Mouse (Mus musculus) hindbrain, embryonic 15.5 days (tissue): Measurements from ENCODE around the gene Nfatc2. TPM values are rescaled to one million over a fixed set of nuclear protein-coding genes. Genes with fewer than 3 reads are reported as not detected.

Experiments used
- ATAC-seq: fragments of 200-750 bp; cut with Nextera tagmentation; 2 replicates; pipeline ENCODE4 v1.8.0; 2017; ENCODE audit warnings: low read depth, moderate number of reproducible peaks, moderate TSS enrichment; ENCODE audit not compliant: low FRiP score
- H3K27ac ChIP-seq: fragments of 300-500 bp; sonication (generic); replicated peaks from 2 replicates; pipeline ENCODE4 v1.5.1; 2015; ENCODE audit warnings: mild to moderate bottlenecking, inconsistent platforms
- H3K27me3 ChIP-seq: fragments of 300-500 bp; sonication (generic); 2 replicates; pipeline ENCODE4 v1.6.1; 2015; ENCODE audit warnings: control low read depth, inconsistent platforms
- H3K36me3 ChIP-seq: fragments of 300-500 bp; sonication (generic); 2 replicates; pipeline ENCODE4 v1.6.1; 2015; ENCODE audit warnings: control low read depth, inconsistent platforms
- H3K4me1 ChIP-seq: fragments of 300-500 bp; sonication (generic); replicated peaks from 2 replicates; pipeline ENCODE4 v1.6.1; 2015; ENCODE audit warnings: control low read depth, inconsistent platforms
- H3K4me2 ChIP-seq: fragments of 300-500 bp; sonication (generic); 2 replicates; pipeline ENCODE4 v1.6.1; 2015; ENCODE audit warnings: moderate library complexity, mild to moderate bottlenecking, inconsistent platforms
- H3K4me3 ChIP-seq: fragments of 300-500 bp; sonication (generic); 2 replicates; pipeline ENCODE4 v1.5.1; 2015; ENCODE audit warnings: mild to moderate bottlenecking, inconsistent platforms
- H3K9ac ChIP-seq: fragments of 300-500 bp; sonication (generic); 2 replicates; pipeline ENCODE4 v1.6.1; 2015; ENCODE audit warnings: inconsistent platforms
- H3K9me3 ChIP-seq: fragments of 300-500 bp; sonication (generic); 2 replicates; pipeline ENCODE4 v1.6.1; 2016; ENCODE audit warnings: control low read depth, inconsistent platforms
- WGBS: fragments of 180-500 bp; shearing (Covaris S2); methylation state at CpG from one replicate; pipeline ENCODE4 v1.1.7; 2015; 5-methylcytosine and 5-hydroxymethylcytosine counted together
- microRNA-seq: library from miRNA; unstranded; fragments of <30 nt; microRNA quantifications from one replicate; pipeline ENCODE4, GENCODE M21; 2016
- polyA plus RNA-seq: library from polyadenylated mRNA; unstranded; fragments of >200 nt; fragmentation: Nextera tagmentation; extraction: Ambion mirVana; gene quantifications from 2 replicates; pipeline ENCODE4 v1.2.1, GENCODE M21; 2015

Gene Nfatc2
- polyA plus RNA-seq, 1 experiment from 2014 or later = 3.8 TPM

GRCm38 (mm10) chr2:168438981-168439452 is 162.4 kb downstream of the Nfatc2 start:
- H3K4me1 ChIP-seq = 0 out of 2 replicates have a peak, but pooled peaks cover 6% of the 10 kb centered on the region
- no peak overlapping the region for H3K4me3 ChIP-seq
- no peak for ATAC-seq
- no peak overlapping the region for H3K4me2 ChIP-seq
- no peaks in the 10 kb centered on the region for H3K27me3 ChIP-seq
- H3K9ac ChIP-seq = no peak overlapping the region
- H3K36me3 ChIP-seq = no peaks in the 10 kb centered on the region
- H3K9me3 ChIP-seq = no peaks in the 10 kb centered on the region
- no peak overlapping the region for H3K27ac ChIP-seq
- 46% methylated on average over 8 of the region's 8 CpGs for WGBS

- H3K9ac ChIP-seq = no peak overlapping the region
- no peaks in the 10 kb centered on the region for H3K36me3 ChIP-seq
- no peak overlapping the region for H3K4me2 ChIP-seq
- H3K9me3 ChIP-seq = no peaks in the 10 kb centered on the region
- 0 out of 2 replicates have a peak, but pooled peaks cover 4% of the 10 kb centered on the region for H3K4me1 ChIP-seq
- ATAC-seq = no peak
- H3K4me3 ChIP-seq = no peak overlapping the region
- H3K27ac ChIP-seq = no peak overlapping the region
- 85% methylated on average over 5 of the region's 5 CpGs for WGBS
- no peaks in the 10 kb centered on the region for H3K27me3 ChIP-seq
Observed at GRCm38 (mm10) chr2:168434187-168434586, 167.3 kb downstream of the Nfatc2 start.

- 75% methylated on average over 5 of the region's 5 CpGs for WGBS
- ATAC-seq = no peak
Observed at GRCm38 (mm10) chr2:168433392-168433791, 168.1 kb downstream of the Nfatc2 start.

GRCm38 (mm10) chr2:168432394-168432793 is 169.1 kb downstream of the Nfatc2 start:
- Histone ChIP-seq H3K36me3 (no peaks in the 10 kb centered on the region), H3K4me1 (no peaks in the 10 kb centered on the region), H3K27ac (no peak overlapping the region), H3K4me2 (no peak overlapping the region), H3K9me3 (no peaks in the 10 kb centered on the region), H3K27me3 (no peaks in the 10 kb centered on the region), H3K4me3 (no peak overlapping the region), H3K9ac (no peak overlapping the region)
- WGBS = 93% methylated on average over 7 of the region's 7 CpGs
- ATAC-seq = no peak

More at GRCm38 (mm10) chr2:168433392-168433791, 168.1 kb downstream of the Nfatc2 start:
- no peak overlapping the region for H3K4me2 ChIP-seq
- no peak overlapping the region for H3K9ac ChIP-seq
- no peak overlapping the region for H3K4me3 ChIP-seq
- H3K9me3 ChIP-seq = no peaks in the 10 kb centered on the region
- no peaks in the 10 kb centered on the region for H3K36me3 ChIP-seq
- no peaks in the 10 kb centered on the region for H3K27me3 ChIP-seq
- no peak overlapping the region for H3K27ac ChIP-seq
- H3K4me1 ChIP-seq = no peaks in the 10 kb centered on the region

- WGBS = 99% methylated on average over 10 of the region's 10 CpGs
- no peaks in the 10 kb centered on the region for H3K9me3 ChIP-seq
- ATAC-seq = no peak
- H3K27me3 ChIP-seq = no peaks in the 10 kb centered on the region
- H3K27ac ChIP-seq = no peak overlapping the region
- H3K9ac ChIP-seq = no peak overlapping the region
- no peak overlapping the region for H3K4me3 ChIP-seq
- no peaks in the 10 kb centered on the region for H3K36me3 ChIP-seq
- H3K4me2 ChIP-seq = no peak overlapping the region
- H3K4me1 ChIP-seq = peaks cover 2% of the 10 kb centered on the region
Observed at GRCm38 (mm10) chr2:168429598-168429997, 171.9 kb downstream of the Nfatc2 start.

GRCm38 (mm10) chr2:168428375-168428901 is 173.0 kb downstream of the Nfatc2 start:
- 96% methylated on average over 5 of the region's 5 CpGs for WGBS
- H3K9ac ChIP-seq = no peak overlapping the region

More at GRCm38 (mm10) chr2:168428375-168428901, 173.0 kb downstream of the Nfatc2 start:
- no peaks in the 10 kb centered on the region for H3K9me3 ChIP-seq
- no peak overlapping the region for H3K4me3 ChIP-seq
- no peak overlapping the region for H3K4me2 ChIP-seq
- H3K27ac ChIP-seq = no peak overlapping the region
- peaks cover 11% of the 10 kb centered on the region for H3K4me1 ChIP-seq
- no peaks in the 10 kb centered on the region for H3K36me3 ChIP-seq
- no peaks in the 10 kb centered on the region for H3K27me3 ChIP-seq
- ATAC-seq = no peak

Small RNA genes within 50 kb of the gene (microRNA-seq; reads per million reads assigned to microRNA genes)
- gene Mir7004 = 1.5 reads per million

Other genes with a start within 250 kb of the Nfatc2 start
- 160 and 177 TPM in 2 replicates for gene Atp9a, start 140.8 kb upstream of the Nfatc2 start, polyA plus RNA-seq
- 0.44 and 2.5 TPM in 2 replicates for gene Sall4, start 166.3 kb upstream of the Nfatc2 start, polyA plus RNA-seq